Mouse (Mus musculus) midbrain, embryonic 13.5 days (tissue): ENCODE data around the gene Asb9. TPM values are rescaled to one million over a fixed set of nuclear protein-coding genes. Genes with fewer than 3 reads are reported as not detected.
A peak's percentile ranks its signal among the peaks of the same experiment; 100 is the strongest.

Experiments
- ATAC-seq: fragments of 200-750 bp; cut with Nextera tagmentation; 2 replicates; pipeline ENCODE4 v1.8.0; 2017; ENCODE audit warnings: mild to moderate bottlenecking, moderate TSS enrichment, moderate library complexity
- H3K27ac ChIP-seq: fragments of 300-500 bp; sonication (generic); 2 replicates; pipeline ENCODE4 v1.5.1; 2015; ENCODE audit warnings: inconsistent platforms, mild to moderate bottlenecking, moderate library complexity
- H3K27me3 ChIP-seq: fragments of 300-500 bp; sonication (generic); 2 replicates; pipeline ENCODE4 v1.6.1; 2015; ENCODE audit warnings: mild to moderate bottlenecking, inconsistent platforms
- H3K36me3 ChIP-seq: fragments of 300-500 bp; sonication (generic); 2 replicates; pipeline ENCODE4 v1.6.1; 2015; ENCODE audit warnings: mild to moderate bottlenecking, inconsistent platforms
- H3K4me1 ChIP-seq: fragments of 300-500 bp; sonication (generic); replicated peaks from 2 replicates; pipeline ENCODE4 v1.6.1; 2015; ENCODE audit warnings: inconsistent platforms
- H3K4me2 ChIP-seq: fragments of 300-500 bp; sonication (generic); replicated peaks from 2 replicates; pipeline ENCODE4 v1.6.1; 2015; ENCODE audit warnings: moderate library complexity, mild to moderate bottlenecking, inconsistent platforms
- H3K4me3 ChIP-seq: fragments of 300-500 bp; sonication (generic); replicated peaks from 2 replicates; pipeline ENCODE4 v1.5.1; 2015; ENCODE audit warnings: mild to moderate bottlenecking, inconsistent platforms
- H3K9ac ChIP-seq: fragments of 300-500 bp; sonication (generic); replicated peaks from 2 replicates; pipeline ENCODE4 v1.6.1; 2015; ENCODE audit warnings: mild to moderate bottlenecking, inconsistent platforms
- H3K9me3 ChIP-seq: fragments of 300-500 bp; sonication (generic); 2 replicates; pipeline ENCODE4 v1.6.1; 2016; ENCODE audit warnings: mild to moderate bottlenecking, inconsistent platforms
- WGBS: fragments of 180-500 bp; shearing (Covaris S2); methylation state at CpG from one replicate; pipeline ENCODE4 v1.1.7; 2015; 5-methylcytosine and 5-hydroxymethylcytosine counted together
- polyA plus RNA-seq: library from polyadenylated mRNA; unstranded; fragments of >200 nt; fragmentation: Nextera tagmentation; extraction: Ambion mirVana; gene quantifications from 2 replicates; pipeline ENCODE4 v1.2.1, GENCODE M21; 2015

Gene Asb9
- 0.19 TPM in 1 of 2 replicates, not detected in the other for polyA plus RNA-seq

DNA sequence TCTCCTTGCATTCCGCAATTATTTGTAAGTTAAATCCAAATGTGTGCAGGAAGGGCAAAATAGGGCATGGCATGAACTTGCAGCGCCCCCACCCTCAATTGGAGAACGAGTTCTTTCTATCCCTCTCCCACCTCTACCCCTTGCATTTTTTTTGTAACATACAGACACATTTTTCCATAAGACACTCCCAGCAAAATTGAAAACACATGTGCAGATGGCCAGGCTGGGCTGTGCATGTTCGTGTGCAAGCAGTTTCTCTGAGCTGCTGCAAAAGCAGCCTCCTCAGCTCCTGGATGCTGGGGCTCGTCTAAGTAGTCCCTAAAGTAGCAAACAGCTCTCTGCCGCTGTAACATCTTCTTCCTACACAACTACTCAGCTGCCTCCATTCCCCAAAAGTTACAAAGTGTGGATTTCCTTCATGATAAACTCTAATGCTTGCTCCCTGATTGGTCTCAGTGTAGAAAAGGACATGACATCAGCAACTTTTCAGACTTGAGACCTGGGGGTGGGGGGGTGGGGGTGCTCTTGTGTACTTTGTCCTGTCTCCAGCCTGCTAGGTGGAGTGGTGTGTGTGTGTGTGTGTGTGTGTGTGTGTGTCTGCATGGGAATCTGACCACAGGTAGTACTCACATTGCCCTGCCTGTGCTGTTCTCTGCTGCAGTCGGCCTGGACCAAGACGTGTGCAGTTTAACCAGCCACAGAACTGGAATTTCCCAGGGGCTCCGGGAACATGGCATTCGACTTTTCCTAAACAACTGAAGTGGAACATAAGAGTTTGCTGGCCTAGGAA lies at the start of gene Asb9:
TSS of gene Asb9 (plus strand) at position 619 of the 790 bp plus-strand sequence.
- no peaks in the 10 kb centered on the region for H3K36me3 ChIP-seq
- no peak for ATAC-seq
- no peak within 1 kb of the TSS for H3K4me3 ChIP-seq
- H3K9ac ChIP-seq = no peak within 1 kb of the TSS
- H3K27ac ChIP-seq = no peak within 1 kb of the TSS
- H3K4me1 ChIP-seq = no peaks in the 10 kb centered on the region
- no peaks in the 10 kb centered on the region for H3K9me3 ChIP-seq
- no peak within 1 kb of the TSS for H3K4me2 ChIP-seq
- peaks cover 3% of the 10 kb centered on the region; the same call in 1 of the 2 replicates for H3K27me3 ChIP-seq
- WGBS = 77% methylated on average over 10 of the region's 10 CpGs

DNA sequence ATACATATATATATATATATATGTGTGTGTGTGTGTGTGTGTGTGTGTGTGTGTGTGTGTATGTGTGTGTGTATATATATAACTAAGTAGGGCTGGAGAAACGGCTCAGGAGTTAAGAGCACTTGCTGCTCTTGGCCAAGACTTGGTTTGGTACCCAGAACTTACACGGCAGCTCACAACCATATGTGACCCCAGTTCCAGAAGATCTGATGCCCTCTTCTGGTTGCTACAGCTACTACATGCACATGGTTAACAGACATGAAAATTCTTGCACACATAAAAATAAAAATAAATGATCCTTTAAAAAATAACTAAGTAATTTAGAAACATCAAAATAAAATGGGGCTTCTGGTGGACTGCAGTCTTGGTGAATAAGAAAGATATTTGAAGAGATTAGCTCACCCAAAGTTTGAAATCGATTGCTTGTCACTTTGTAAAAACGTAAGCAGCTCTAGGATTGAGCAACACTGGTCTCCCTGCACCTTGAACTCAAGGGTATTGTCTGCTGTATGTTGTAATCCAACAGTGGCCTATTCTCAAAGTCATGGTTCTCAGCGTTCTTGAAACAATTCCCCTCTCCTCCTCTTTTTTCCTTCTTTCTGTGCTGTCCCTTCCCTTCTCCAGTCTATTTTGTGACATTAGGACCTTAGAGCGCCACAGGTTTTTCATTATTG lies 46.8 kb upstream of the Asb9 start:
- H3K4me3 ChIP-seq = no peak overlapping the region
- 77% methylated on average over 6 of the region's 6 CpGs for WGBS
- no peak for ATAC-seq
- H3K4me2 ChIP-seq = no peak overlapping the region
- H3K36me3 ChIP-seq = no peaks in the 10 kb centered on the region
- no peaks in the 10 kb centered on the region for H3K4me1 ChIP-seq
- no peak overlapping the region for H3K27ac ChIP-seq
- H3K9me3 ChIP-seq = no peaks in the 10 kb centered on the region
- H3K9ac ChIP-seq = no peak overlapping the region
- no peaks in the 10 kb centered on the region; the same call in 1 of the 2 replicates for H3K27me3 ChIP-seq

DNA sequence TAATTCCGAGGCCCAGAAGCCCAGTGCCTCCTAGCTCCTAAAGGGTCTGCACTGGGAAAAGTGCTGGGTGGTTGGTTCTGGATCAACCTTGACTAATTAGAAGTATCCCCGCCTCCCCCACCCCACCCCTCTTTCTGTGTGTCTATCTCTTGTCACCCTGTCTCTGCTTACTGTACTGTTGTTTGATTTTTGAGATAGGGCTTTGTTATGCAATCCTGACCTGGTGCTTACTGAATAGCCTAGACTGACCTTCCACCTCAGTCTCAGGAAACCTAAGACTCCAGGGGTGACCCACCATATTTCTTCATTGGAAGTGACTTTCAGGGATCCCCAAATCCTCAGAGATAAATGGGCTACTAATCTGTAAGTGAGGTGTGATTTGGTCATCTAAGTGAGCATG lies 3.9 kb upstream of the Asb9 start:
- no peaks in the 10 kb centered on the region for H3K4me1 ChIP-seq
- WGBS = 62% methylated on average over 2 of the region's 2 CpGs

DNA sequence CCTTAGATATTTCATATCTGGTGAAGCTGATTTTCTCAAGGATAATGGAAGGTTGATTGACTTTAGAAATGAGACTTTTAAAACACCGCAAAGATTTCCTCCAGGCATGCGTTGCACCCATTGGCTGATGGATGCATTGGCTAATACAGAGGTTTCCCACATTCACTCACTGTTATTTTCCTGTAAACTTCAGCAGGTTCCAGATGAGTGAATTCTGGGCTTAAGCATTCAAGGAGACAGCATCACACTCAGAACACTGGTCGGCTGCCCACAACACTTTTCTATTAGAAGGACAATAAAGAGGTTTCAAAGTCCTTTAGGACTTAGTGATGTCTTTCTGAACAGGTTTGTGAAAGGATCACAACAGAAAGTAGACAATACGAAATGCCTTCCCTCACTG lies 941 bp downstream of the Asb9 start:
- H3K4me2 ChIP-seq = no peak overlapping the region
- WGBS = 68% methylated on average over 4 of the region's 4 CpGs
- no peaks in the 10 kb centered on the region for H3K9me3 ChIP-seq
- no peaks in the 10 kb centered on the region for H3K4me1 ChIP-seq
- no peaks in the 10 kb centered on the region for H3K36me3 ChIP-seq
- no peak overlapping the region for H3K4me3 ChIP-seq
- no peak overlapping the region for H3K9ac ChIP-seq
- ATAC-seq = no peak
- H3K27me3 ChIP-seq = peaks cover 2% of the 10 kb centered on the region; the same call in 1 of the 2 replicates
- H3K27ac ChIP-seq = no peak overlapping the region

More for the DNA sequence above, 3.9 kb upstream of the Asb9 start:
- Histone ChIP-seq H3K9me3 (no peaks in the 10 kb centered on the region), H3K9ac (no peak overlapping the region), H3K27ac (no peak overlapping the region), H3K4me2 (no peak overlapping the region), H3K36me3 (no peaks in the 10 kb centered on the region), H3K27me3 (peaks cover 3% of the 10 kb centered on the region; the same call in 1 of the 2 replicates), H3K4me3 (no peak overlapping the region)
- ATAC-seq = no peak

DNA sequence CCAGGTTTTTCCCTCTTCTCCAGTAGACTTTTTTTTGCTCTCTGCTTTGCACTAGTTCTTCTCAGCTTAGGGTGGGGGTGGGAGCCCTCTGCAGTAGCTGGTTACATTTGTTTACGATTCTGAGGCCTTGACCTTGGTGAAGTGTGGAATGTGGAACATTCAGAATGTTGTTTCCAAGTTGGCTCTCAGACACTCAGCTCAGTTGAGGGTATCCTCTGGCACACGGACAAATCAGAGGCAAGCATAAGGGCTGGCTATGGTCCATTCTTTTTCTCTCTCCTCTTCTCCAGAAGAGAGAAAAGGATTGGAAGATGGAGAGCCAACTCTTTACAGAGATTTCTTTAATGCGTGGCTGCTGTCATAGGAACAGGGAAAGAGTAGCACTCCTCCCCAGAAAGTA lies 2.6 kb downstream of the Asb9 start:
- Histone ChIP-seq H3K27me3 (peaks cover 4% of the 10 kb centered on the region; the same call in 1 of the 2 replicates), H3K9me3 (no peaks in the 10 kb centered on the region), H3K4me3 (no peak overlapping the region), H3K4me2 (no peak overlapping the region), H3K27ac (no peak overlapping the region), H3K9ac (no peak overlapping the region), H3K36me3 (no peaks in the 10 kb centered on the region), H3K4me1 (no peaks in the 10 kb centered on the region)
- ATAC-seq = no peak
- WGBS = 70% methylated on average over 3 of the region's 3 CpGs

DNA sequence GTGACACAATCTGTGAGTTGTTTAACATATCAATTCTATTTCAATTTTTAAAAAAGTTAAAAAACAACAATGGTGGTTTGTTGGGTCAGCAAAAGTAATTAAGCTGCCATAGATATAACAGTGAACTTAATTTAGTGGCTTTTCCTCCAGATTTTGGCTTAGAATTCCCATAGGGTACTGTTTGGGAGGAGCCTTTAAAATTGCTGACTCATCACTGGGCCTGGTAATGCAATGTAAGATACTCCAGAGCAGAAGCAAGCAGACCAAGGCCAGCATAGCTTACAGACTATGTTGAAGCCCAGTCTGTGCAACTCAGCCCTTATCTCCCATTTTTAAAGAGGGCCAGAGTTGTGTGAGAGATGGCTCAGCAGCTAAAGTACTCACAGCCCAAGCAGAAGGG lies 16.0 kb downstream of the Asb9 start:
- no peaks in the 10 kb centered on the region for H3K4me1 ChIP-seq
- H3K36me3 ChIP-seq = no peaks in the 10 kb centered on the region
- H3K9me3 ChIP-seq = no peaks in the 10 kb centered on the region
- H3K9ac ChIP-seq = no peak overlapping the region
- H3K4me3 ChIP-seq = no peak overlapping the region
- peaks cover 7% of the 10 kb centered on the region; the same call in 1 of the 2 replicates for H3K27me3 ChIP-seq
- no peak for ATAC-seq
- no peak overlapping the region for H3K4me2 ChIP-seq
- no peak overlapping the region for H3K27ac ChIP-seq

DNA sequence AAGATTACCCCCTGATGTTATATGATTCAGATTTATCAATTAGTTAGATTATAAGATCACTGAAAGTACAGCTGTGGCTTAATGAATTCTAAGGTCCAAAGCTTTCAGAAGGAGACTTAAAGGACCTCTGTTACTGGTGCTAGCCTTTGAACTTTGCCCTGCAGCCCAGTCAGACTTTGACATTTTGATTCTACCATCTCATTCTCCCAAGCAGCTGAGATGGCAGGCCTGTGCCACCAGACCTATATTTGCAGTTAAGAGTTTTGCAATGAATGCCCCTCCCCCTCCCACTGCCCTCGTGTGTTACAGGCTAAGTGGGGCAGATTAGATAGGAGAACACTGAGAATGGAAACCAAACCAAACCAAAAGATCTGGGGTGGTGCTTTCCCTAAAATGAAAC lies 20.4 kb downstream of the Asb9 start:
- no peaks in the 10 kb centered on the region for H3K9me3 ChIP-seq
- no peak overlapping the region for H3K27ac ChIP-seq
- ATAC-seq = no peak
- H3K4me3 ChIP-seq = no peak overlapping the region
- H3K27me3 ChIP-seq = peaks cover 12% of the 10 kb centered on the region; the same call in 1 of the 2 replicates
- WGBS = 78% methylated on average over 1 of the region's 1 CpGs
- no peaks in the 10 kb centered on the region for H3K4me1 ChIP-seq
- H3K9ac ChIP-seq = no peak overlapping the region
- H3K4me2 ChIP-seq = no peak overlapping the region
- H3K36me3 ChIP-seq = no peaks in the 10 kb centered on the region

DNA sequence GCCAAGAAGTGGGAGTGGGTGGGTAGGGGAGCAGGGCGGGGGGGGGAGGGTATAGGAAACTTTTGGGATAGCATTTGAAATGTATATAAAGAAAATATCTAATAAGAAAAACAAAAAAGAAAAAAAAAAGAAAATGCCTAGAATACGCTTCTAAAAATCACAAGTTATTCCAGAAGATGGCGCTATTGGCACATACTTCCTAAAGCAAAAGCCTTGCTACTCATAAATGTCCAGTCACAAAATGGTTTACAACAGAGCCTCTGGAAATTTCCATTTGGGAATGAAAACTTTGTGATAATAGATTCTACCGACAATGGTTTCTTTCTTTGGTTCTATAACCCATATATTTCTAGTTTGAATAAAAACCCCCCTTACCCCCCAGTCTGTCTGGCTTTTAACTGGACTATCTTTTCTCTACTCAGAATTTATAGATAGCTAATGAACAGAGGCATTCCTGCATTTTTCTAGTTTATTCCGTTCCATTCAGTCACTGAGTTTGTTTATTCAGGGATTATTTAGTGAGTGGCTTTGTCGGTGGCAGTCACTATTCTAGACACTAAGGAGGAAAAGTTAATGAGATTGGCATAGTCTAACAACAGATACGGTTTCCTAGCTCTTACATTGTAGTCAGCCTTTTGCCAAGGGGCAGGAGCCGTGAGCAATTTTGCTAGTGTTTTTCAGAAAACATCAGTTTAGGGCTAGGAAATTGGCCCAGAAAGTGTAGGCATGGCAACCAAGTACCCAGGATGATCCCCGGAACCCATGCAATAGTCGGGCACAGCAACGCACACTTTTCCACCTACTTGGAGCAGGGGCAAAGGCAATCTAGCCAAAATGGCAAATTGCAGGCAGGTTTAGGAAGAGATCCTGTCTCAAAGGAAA lies 35.5 kb downstream of the Asb9 start:
- WGBS = 30% methylated on average over 11 of the region's 11 CpGs
- no peak overlapping the region for H3K4me2 ChIP-seq

DNA sequence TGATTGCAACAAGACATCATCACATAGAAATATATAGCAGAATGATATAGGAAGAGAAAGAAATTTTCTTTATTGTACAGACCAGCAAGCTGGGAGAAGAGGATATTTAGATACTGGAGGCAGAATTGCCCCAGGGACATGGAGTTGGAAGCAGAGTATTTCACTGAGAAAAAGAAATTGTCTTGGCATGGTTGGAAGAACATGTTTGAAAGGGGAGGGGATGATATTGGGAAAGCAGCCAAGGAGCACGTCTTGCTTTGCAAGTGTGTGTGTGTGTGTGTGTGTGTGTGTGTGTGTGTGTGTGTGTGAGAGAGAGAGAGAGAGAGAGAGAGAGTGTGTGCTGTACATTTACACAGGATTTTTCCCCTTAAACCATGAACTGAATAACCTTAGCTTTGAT lies 64.1 kb downstream of the Asb9 start:
- Histone ChIP-seq H3K9ac (no peak overlapping the region), H3K27me3 (0 out of 2 replicates have a peak, but pooled peaks cover 2% of the 10 kb centered on the region), H3K9me3 (no peaks in the 10 kb centered on the region), H3K36me3 (no peaks in the 10 kb centered on the region), H3K4me2 (no peak overlapping the region), H3K4me1 (no peaks in the 10 kb centered on the region), H3K27ac (no peak overlapping the region), H3K4me3 (no peak overlapping the region)
- no peak for ATAC-seq
- 84% methylated on average over 1 of the region's 1 CpGs for WGBS

More for the DNA sequence above, 35.5 kb downstream of the Asb9 start:
- Histone ChIP-seq H3K9ac (no peak overlapping the region), H3K9me3 (no peaks in the 10 kb centered on the region), H3K27ac (no peak overlapping the region), H3K4me1 (no peaks in the 10 kb centered on the region), H3K27me3 (peaks cover 23% of the 10 kb centered on the region; the same call in 1 of the 2 replicates), H3K36me3 (no peaks in the 10 kb centered on the region), H3K4me3 (no peak overlapping the region)
- ATAC-seq = peak; percentile 48; the same call in 1 of the 2 replicates

DNA sequence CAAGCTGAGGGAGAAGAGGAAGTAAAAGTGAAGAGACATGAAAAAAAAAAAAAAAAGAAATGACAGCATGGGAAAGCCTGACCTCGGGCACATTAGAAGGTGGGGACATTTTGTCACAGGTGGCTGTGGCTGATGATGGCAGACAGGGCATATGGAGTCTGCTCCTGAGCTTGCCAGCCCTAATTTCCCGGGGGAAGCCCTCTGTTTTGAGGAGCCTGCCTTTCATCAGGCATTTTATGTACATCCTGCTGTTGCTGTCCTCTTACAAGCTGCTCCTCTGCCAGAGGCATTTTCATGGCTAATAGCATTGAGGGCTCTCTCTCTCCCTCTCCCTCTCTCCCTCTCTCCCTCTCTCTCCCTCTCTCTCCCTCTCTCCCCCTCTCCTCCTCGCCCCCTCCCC lies 70.8 kb downstream of the Asb9 start:
- Histone ChIP-seq H3K4me3 (no peak overlapping the region), H3K4me2 (no peak overlapping the region), H3K27me3 (0 out of 2 replicates have a peak, but pooled peaks cover 2% of the 10 kb centered on the region), H3K36me3 (no peaks in the 10 kb centered on the region), H3K9me3 (no peaks in the 10 kb centered on the region), H3K27ac (no peak overlapping the region), H3K9ac (no peak overlapping the region), H3K4me1 (no peaks in the 10 kb centered on the region)
- ATAC-seq = peak; percentile 68
- 50% methylated on average over 3 of the region's 3 CpGs for WGBS
